Mouse (Mus musculus): ENCODE data around the gene Klhl22. TPM values are rescaled to one million over a fixed set of nuclear protein-coding genes. Genes with fewer than 3 reads are reported as not detected.
A peak's percentile ranks its signal among the peaks of the same experiment; 100 is the strongest.

The Klhl22 gene
- total RNA-seq, 2 experiments from 2014 or later, result 101 TPM

DNA sequence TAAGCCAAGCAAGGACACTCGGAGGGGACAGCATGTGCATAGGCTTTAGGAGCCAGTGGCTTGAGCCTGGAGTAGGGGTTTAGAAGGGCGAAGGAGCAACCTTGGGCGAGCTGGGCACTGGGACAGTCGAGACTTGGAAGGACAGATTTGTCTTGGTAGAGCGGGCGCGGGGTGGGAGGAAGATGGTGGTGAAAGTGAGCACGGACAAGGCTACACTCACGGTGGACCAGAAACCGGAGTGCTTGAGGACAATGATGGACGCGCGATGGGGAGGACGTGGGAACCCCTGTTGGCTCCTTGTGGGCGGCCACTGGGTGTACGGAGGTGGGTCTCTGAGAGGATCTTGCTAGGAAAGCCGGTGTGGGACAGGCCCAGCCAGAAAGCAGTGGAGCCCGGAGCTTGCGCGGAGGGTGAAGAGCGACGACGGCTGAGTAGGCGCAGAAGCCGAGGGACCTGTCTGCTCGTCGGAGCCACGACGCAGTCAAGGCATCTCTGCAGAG lies 38.4 kb downstream of the Klhl22 start:
- Histone ChIP-seq H3K27ac (no peak overlapping the region), H3K4me3 (peak overlapping the region; percentile 45)
- TF ChIP-seq CTCF (conservative IDR thresholded peaks at IDR 0.05), result no peak
- DNase-seq (ENCODE audit: low spot score in 2 of 2), result no peak

- no peak for DNase-seq (ENCODE audit: low spot score in 2 of 2)
- no peak for TF ChIP-seq CTCF (conservative IDR thresholded peaks at IDR 0.05)
- Histone ChIP-seq H3K27ac (no peak overlapping the region), H3K4me3 (peak overlapping the region; percentile 45; the same call in 1 of the 2 replicates)
Observed at GRCm38 (mm10) chr16:17798321-17799180, 39.1 kb downstream of the Klhl22 start.

GRCm38 (mm10) chr16:17799584-17799983 lies 40.2 kb downstream of the Klhl22 start:
- DNase-seq (ENCODE audit: low spot score in 2 of 2), result no peak
- Histone ChIP-seq H3K4me3 (no peak overlapping the region), H3K27ac (no peak overlapping the region)
- no peak for TF ChIP-seq CTCF (conservative IDR thresholded peaks at IDR 0.05)

GRCm38 (mm10) chr16:17801777-17802455 lies 42.5 kb downstream of the Klhl22 start:
- no peak overlapping the region for H3K4me3 ChIP-seq
- no peak for DNase-seq (ENCODE audit: low spot score in 2 of 2)
- no peak for TF ChIP-seq CTCF (conservative IDR thresholded peaks at IDR 0.05)

GRCm38 (mm10) chr16:17802456-17802838 lies 43.0 kb downstream of the Klhl22 start:
- no peak overlapping the region for H3K27ac ChIP-seq
- no peak for TF ChIP-seq CTCF (conservative IDR thresholded peaks at IDR 0.05)
- H3K4me3 ChIP-seq, result peak overlapping the region; percentile 51
- no peak for DNase-seq (ENCODE audit: low spot score in 2 of 2)

More at GRCm38 (mm10) chr16:17801777-17802455, 42.5 kb downstream of the Klhl22 start:
- no peak overlapping the region for H3K27ac ChIP-seq

- peak overlapping the region; percentile 51 for H3K4me3 ChIP-seq
- TF ChIP-seq CTCF (conservative IDR thresholded peaks at IDR 0.05), result no peak
- no peak overlapping the region for H3K27ac ChIP-seq
- peak in 1 of 2 experiments; percentile 51 for DNase-seq (ENCODE audit: low spot score in 2 of 2)
Observed at GRCm38 (mm10) chr16:17802839-17803674, 43.6 kb downstream of the Klhl22 start.

DNA sequence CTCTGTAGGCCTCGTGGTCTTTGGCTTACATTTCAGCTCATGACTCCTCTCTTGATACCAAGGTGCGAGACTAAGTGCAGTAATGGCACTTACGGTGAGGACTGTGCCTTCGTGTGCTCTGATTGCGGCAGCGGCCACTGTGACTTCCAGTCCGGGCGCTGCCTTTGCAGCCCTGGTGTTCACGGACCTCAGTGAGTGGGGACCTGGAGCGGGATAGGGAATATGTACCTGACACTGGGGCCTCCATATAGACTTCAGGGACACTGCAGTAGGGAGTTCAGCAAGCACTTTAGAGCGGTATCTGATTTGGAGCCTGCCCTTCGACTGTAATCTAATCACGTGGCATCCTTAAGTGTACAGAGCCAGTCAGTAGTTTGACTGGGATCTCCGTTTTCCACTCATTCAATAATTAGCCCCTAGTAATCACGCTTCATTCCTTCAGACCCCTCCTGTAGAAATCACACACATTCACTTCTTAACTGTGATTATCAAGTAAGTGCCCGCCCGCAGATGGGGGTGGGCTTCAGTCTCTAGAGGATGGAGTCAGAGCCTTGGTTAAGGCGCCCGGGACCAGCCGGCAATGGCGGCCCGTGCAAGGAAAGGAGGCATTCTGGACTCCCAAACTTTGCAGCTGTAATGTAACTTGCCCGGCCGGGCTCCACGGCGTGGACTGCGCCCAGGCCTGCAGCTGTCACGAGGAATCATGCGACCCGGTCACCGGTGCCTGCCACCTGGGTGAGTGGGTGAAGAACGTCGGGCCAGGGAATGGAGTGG lies 44.4 kb downstream of the Klhl22 start:
- TF ChIP-seq CTCF (conservative IDR thresholded peaks at IDR 0.05), result no peak

GRCm38 (mm10) chr16:17804449-17804912 lies 45.1 kb downstream of the Klhl22 start:
- Histone ChIP-seq H3K27ac (no peak overlapping the region), H3K4me3 (peak overlapping the region; percentile 44)
- TF ChIP-seq CTCF (conservative IDR thresholded peaks at IDR 0.05), result no peak
- DNase-seq (ENCODE audit: low spot score in 2 of 2), result no peak

More for the DNA sequence above, 44.4 kb downstream of the Klhl22 start:
- Histone ChIP-seq H3K4me3 (peak overlapping the region; percentile 51), H3K27ac (no peak overlapping the region)
- no peak for DNase-seq (ENCODE audit: low spot score in 2 of 2)

GRCm38 (mm10) chr16:17804982-17805381 lies 45.6 kb downstream of the Klhl22 start:
- H3K4me3 ChIP-seq, result no peak overlapping the region; the same call in 1 of the 2 replicates
- no peak for TF ChIP-seq CTCF (conservative IDR thresholded peaks at IDR 0.05)
- no peak for DNase-seq (ENCODE audit: low spot score in 2 of 2)
- H3K27ac ChIP-seq, result no peak overlapping the region

DNA sequence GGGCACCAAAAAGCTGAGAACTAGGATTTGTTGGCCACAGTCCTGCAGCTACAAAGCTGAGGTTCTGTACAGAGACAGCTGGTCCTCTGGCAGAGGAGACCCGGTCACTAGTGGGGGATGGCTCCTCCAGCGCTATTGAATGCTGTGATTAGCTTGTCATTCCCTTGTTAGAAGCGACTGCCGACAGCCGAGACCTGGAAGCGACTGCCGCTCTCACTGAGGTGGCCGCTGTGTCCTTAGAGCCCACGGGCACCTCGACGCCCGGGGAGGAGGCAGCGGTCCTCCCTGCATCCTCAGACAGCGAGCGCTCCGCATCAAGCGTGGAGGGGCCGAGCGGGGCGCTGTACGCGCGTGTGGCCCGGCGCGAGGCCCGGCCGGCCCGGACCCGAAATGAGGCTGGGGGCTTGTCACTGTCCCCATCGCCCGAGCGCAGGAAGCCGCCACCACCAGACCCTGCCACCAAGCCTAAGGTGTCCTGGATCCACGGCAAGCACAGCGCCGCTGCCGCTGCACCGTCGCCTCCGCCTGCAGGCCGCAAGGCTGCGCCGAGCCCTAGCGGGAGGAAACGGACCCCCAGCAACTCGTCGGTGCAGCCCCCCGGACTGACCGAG lies 47.3 kb downstream of the Klhl22 start:
- peak overlapping the region; percentile 71 for H3K4me3 ChIP-seq
- no peak for TF ChIP-seq CTCF (conservative IDR thresholded peaks at IDR 0.05)
- no peak for DNase-seq (ENCODE audit: low spot score in 2 of 2)
- peak overlapping the region; percentile 90 for H3K27ac ChIP-seq
